ENCODE assay signal across 18 mouse cellular contexts in genomic region chr1:31043208-31043607, GRCm38 (mm10).
"Had no signal": no experiment of that assay in that cellular context is flagged by ENCODE, and none has a peak within 500 bp of the region (broad histone marks: within the 10 kb centered on the region; RNA-seq: fewer than 3 reads in every experiment).

No protein-coding gene starts in this region.

- H3K4me1 ChIP-seq: limb, embryonic 10.5 days; limb, embryonic 13.5 days; midbrain, embryonic 12.5 days; midbrain, embryonic 15.5 days; neural tube, embryonic 12.5 days; neural tube, embryonic 15.5 days had no signal

- H3K36me3 ChIP-seq: limb, embryonic 10.5 days; limb, embryonic 13.5 days; midbrain, embryonic 12.5 days; midbrain, embryonic 15.5 days; neural tube, embryonic 12.5 days; neural tube, embryonic 15.5 days had no signal

- DNase-seq: kidney, adult 18-20 months; kidney, adult 9 months; kidney, postnatal 14 days; kidney, postnatal 4 days; lung, adult 2 months; lung, postnatal 14 days; lung, postnatal 4 days; right cerebral cortex, postnatal 25 days; thymus, adult 18-20 months; thymus, postnatal 14 days; thymus, postnatal 4 days had no signal

- ATAC-seq: midbrain, embryonic 15.5 days had no signal

- H3K27ac ChIP-seq: limb, embryonic 10.5 days; limb, embryonic 13.5 days; liver, embryonic 14.5 days; midbrain, embryonic 12.5 days; midbrain, embryonic 15.5 days; neural tube, embryonic 12.5 days; neural tube, embryonic 15.5 days had no signal

- H3K4me3 ChIP-seq: limb, embryonic 10.5 days; limb, embryonic 13.5 days; midbrain, embryonic 12.5 days; midbrain, embryonic 15.5 days; neural tube, embryonic 12.5 days; neural tube, embryonic 15.5 days had no signal

- H3K9ac ChIP-seq: limb, embryonic 13.5 days; liver, embryonic 14.5 days; midbrain, embryonic 12.5 days; midbrain, embryonic 15.5 days; neural tube, embryonic 12.5 days; neural tube, embryonic 15.5 days had no signal

- H3K9me3 ChIP-seq: limb, embryonic 10.5 days; limb, embryonic 13.5 days; midbrain, embryonic 12.5 days; midbrain, embryonic 15.5 days; neural tube, embryonic 12.5 days; neural tube, embryonic 15.5 days had no signal

- H3K27me3 ChIP-seq: limb, embryonic 13.5 days; midbrain, embryonic 12.5 days; midbrain, embryonic 15.5 days; neural tube, embryonic 12.5 days; neural tube, embryonic 15.5 days had no signal

- H3K4me2 ChIP-seq: limb, embryonic 13.5 days; midbrain, embryonic 12.5 days; midbrain, embryonic 15.5 days; neural tube, embryonic 12.5 days; neural tube, embryonic 15.5 days had no signal
